Comparison of ENCODE assay signal across 9 mouse cellular contexts in the genomic region with DNA sequence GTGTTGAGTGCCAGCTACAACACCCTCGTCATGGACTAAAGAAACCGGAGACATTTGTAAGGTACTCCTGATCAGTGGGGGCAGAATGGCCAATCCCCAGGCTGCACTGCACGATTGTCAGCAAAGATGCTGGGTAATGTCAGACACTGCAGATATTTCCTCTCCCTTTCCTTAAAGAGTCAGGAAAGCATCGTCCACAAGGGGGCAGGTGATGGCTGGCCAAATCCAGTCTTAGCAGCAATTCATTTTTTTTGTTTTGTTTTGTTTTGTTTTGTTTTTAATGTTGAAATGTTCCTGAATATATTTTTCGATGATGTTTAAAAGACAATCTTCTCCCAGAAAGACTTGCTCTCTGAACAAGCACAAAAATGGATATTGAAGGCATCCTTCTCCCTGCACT. TPM values are rescaled to one million over a fixed set of nuclear protein-coding genes. Genes with fewer than 3 reads are reported as not detected.
DNase-seq lines count a peak whose midpoint lies in the region; ATAC-seq lines count a peak whose summit lies in the region.
"Had no signal": no experiment of that assay in that cellular context is flagged by ENCODE, and none has a peak within 500 bp of the region (broad histone marks: within the 10 kb centered on the region; RNA-seq: fewer than 3 reads in every experiment).

No protein-coding gene starts in this region.

- H3K4me3 ChIP-seq in hindbrain, embryonic 14.5 days (replicated peaks; ENCODE audit: low read length), result no peak overlapping the region
- H3K4me3 ChIP-seq in hindbrain, embryonic 12.5 days, result no peak overlapping the region
- H3K4me3 ChIP-seq: lung, embryonic 15.5 days had no signal

- intact Hi-C loops in heart, postnatal 25 days (cut with DNase I), result loop anchor here (2.0 kb wide), 1 partner anchor 15 kb away; no protein-coding TSS in a partner anchor

- DNase-seq in hindbrain, embryonic 14.5 days (ENCODE audit: low spot score), result peak; percentile 56
- peak; percentile 57 for DNase-seq in testis, postnatal 10 days (ENCODE audit: low spot score)
- no peak for DNase-seq in testis, postnatal 14 days (ENCODE audit: low spot score)
- peak; percentile 47 for DNase-seq in embryo, embryonic 11 days
- peak; percentile 57 for DNase-seq in thymus, postnatal 4 days
- no peak for DNase-seq in heart, postnatal 25 days (ENCODE audit: low spot score)
- no peak for DNase-seq in yolk sac, embryonic 10.5 days (ENCODE audit: low spot score)

- whole genome bisulfite sequencing in hindbrain, embryonic 14.5 days, result 51% methylated on average over 5 of the region's 5 CpGs
- 57% methylated on average over 5 of the region's 5 CpGs for WGBS in hindbrain, embryonic 12.5 days

- H3K9ac ChIP-seq in hindbrain, embryonic 14.5 days, result no peak overlapping the region
- no peak overlapping the region for H3K9ac ChIP-seq in hindbrain, embryonic 12.5 days
- H3K9ac ChIP-seq: lung, embryonic 15.5 days had no signal

- H3K36me3 ChIP-seq in hindbrain, embryonic 14.5 days (replicated peaks; ENCODE audit: control insufficient read depth, insufficient read depth), result no peaks in the 10 kb centered on the region
- H3K36me3 ChIP-seq in hindbrain, embryonic 12.5 days, result no peaks in the 10 kb centered on the region
- H3K36me3 ChIP-seq: lung, embryonic 15.5 days had no signal

- H3K9me3 ChIP-seq in hindbrain, embryonic 14.5 days (ENCODE audit: control insufficient read depth, low read length), result no peaks in the 10 kb centered on the region
- H3K9me3 ChIP-seq in hindbrain, embryonic 12.5 days (replicated peaks), result no peaks in the 10 kb centered on the region
- H3K9me3 ChIP-seq: lung, embryonic 15.5 days had no signal

- no peaks in the 10 kb centered on the region for H3K27me3 ChIP-seq in hindbrain, embryonic 14.5 days (ENCODE audit: control insufficient read depth, insufficient read depth, low read length)
- no peaks in the 10 kb centered on the region for H3K27me3 ChIP-seq in hindbrain, embryonic 12.5 days
- H3K27me3 ChIP-seq: lung, embryonic 15.5 days had no signal

- no peak overlapping the region for H3K27ac ChIP-seq in hindbrain, embryonic 14.5 days
- H3K27ac ChIP-seq in hindbrain, embryonic 12.5 days, result no peak overlapping the region
- H3K27ac ChIP-seq: lung, embryonic 15.5 days had no signal

- ATAC-seq in hindbrain, embryonic 14.5 days (ENCODE audit: low FRiP score), result no peak
- no peak for ATAC-seq in hindbrain, embryonic 12.5 days (ENCODE audit: low FRiP score)

- 0 out of 2 replicates have a peak, but pooled peaks cover 5% of the 10 kb centered on the region for H3K4me1 ChIP-seq in hindbrain, embryonic 14.5 days (replicated peaks; ENCODE audit: control insufficient read depth, insufficient read depth, low read length)
- H3K4me1 ChIP-seq in hindbrain, embryonic 12.5 days, result 0 out of 2 replicates have a peak, but pooled peaks cover 3% of the 10 kb centered on the region

- no peak overlapping the region for H3K4me2 ChIP-seq in hindbrain, embryonic 14.5 days (replicated peaks)
- H3K4me2 ChIP-seq in hindbrain, embryonic 12.5 days (replicated peaks), result no peak overlapping the region
- H3K4me2 ChIP-seq: lung, embryonic 15.5 days had no signal

RNA-seq across cellular contexts. Expression of gene Slc25a5, which starts 15.9 kb away (rescaled TPM):
- 568 TPM in 2 replicates for polyA plus RNA-seq in hindbrain, embryonic 14.5 days (2014; fragmentation: Nextera tagmentation; extraction: Ambion mirVana)
- polyA plus RNA-seq in hindbrain, embryonic 12.5 days (2016; fragmentation: Nextera tagmentation; extraction: Ambion mirVana), result 537 and 566 TPM in 2 replicates
- 100 to 1,000 TPM; 473 to 488 TPM for total RNA-seq in heart, postnatal 25 days (2021)

Comparison
In these comparisons a context has a peak if more than half of its experiments do, and no peak if none do; other contexts are left out.
1. DNase-seq: peak in hindbrain, embryonic 14.5 days (single experiment), testis, postnatal 10 days (single experiment), embryo, embryonic 11 days (single experiment) and thymus, postnatal 4 days (single experiment); none in testis, postnatal 14 days (single experiment), heart, postnatal 25 days (single experiment) and yolk sac, embryonic 10.5 days (single experiment).